Mouse (Mus musculus): Measurements from ENCODE around the gene Cst8.

DNA sequence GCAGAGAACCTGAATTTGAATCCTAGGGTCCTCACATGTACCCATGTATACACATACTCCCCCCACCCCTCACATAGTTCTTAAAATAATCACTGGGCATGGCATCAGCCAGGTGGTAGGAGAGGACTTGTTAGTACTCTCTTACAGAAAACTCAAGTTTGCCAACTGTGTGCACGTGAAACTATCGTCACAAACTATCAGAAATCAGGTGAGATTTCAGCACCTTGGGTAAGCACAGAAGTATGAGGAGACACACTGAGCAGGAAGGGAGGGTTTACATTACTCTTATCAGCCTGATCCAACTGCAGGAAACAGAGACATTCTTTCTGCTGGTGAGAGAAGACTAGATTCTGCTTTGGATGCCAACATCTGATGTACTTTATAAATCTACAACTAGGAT, 40.6 kb downstream of the Cst8 start:
- TF ChIP-seq CTCF (IDR thresholded peaks at IDR 0.05; ENCODE audit: low read depth), result no peak
- no peak for TF ChIP-seq EP300 (optimal IDR thresholded peaks at IDR 0.05)

Measured in stomach, postnatal 0 days (tissue).